Mouse (Mus musculus) liver, embryonic 16.5 days (tissue): ENCODE results near the gene Pik3c2g. TPM values are rescaled to one million over a fixed set of nuclear protein-coding genes. Genes with fewer than 3 reads are reported as not detected.
"Not testable (repeated sequence)": the region's sequence is repeated elsewhere in the genome, so short reads cannot be mapped to it uniquely, and the experiment has no call there.

Source experiments
- ATAC-seq: fragments of 200-750 bp; cut with Nextera tagmentation; 2 replicates; pipeline ENCODE4 v1.8.0; 2017; ENCODE audit warnings: low read depth, mild to moderate bottlenecking, moderate number of reproducible peaks, moderate library complexity
- H3K27ac ChIP-seq: fragments of 300-500 bp; sonication (generic); 2 replicates; pipeline ENCODE4 v1.5.1; 2014; ENCODE audit warnings: mild to moderate bottlenecking, low read length
- H3K27me3 ChIP-seq: fragments of 300-500 bp; sonication (generic); 2 replicates; pipeline ENCODE4 v1.6.1; 2014; ENCODE audit warnings: low read depth, low read length, mixed read lengths; ENCODE audit not compliant: control insufficient read depth, insufficient read depth
- H3K36me3 ChIP-seq: fragments of 300-500 bp; sonication (generic); 2 replicates; pipeline ENCODE4 v1.6.1; 2014; ENCODE audit warnings: mild to moderate bottlenecking; ENCODE audit not compliant: control insufficient read depth, insufficient read depth
- H3K4me1 ChIP-seq: fragments of 300-500 bp; sonication (generic); 2 replicates; pipeline ENCODE4 v1.6.1; 2014; ENCODE audit warnings: low read depth, low read length, mixed read lengths; ENCODE audit not compliant: control insufficient read depth
- H3K4me2 ChIP-seq: fragments of 300-500 bp; sonication (generic); 2 replicates; pipeline ENCODE4 v1.6.1; 2014; ENCODE audit warnings: low read depth, low read length, mixed read lengths
- H3K4me3 ChIP-seq: fragments of 300-500 bp; sonication (generic); 2 replicates; pipeline ENCODE4 v1.5.1; 2014; ENCODE audit warnings: low read depth, mild to moderate bottlenecking, low read length
- H3K9ac ChIP-seq: fragments of 300-500 bp; sonication (generic); 2 replicates; pipeline ENCODE4 v1.6.1; 2014; ENCODE audit warnings: low read depth, low read length
- H3K9me3 ChIP-seq: fragments of 300-500 bp; sonication (generic); replicated peaks from 2 replicates; pipeline ENCODE4 v1.6.1; 2016; ENCODE audit warnings: low read length; ENCODE audit not compliant: control insufficient read depth
- WGBS: fragments of 180-500 bp; shearing (Covaris S2); extraction: QIAGEN DNeasy Blood & Tissue Kit; methylation state at CpG from one replicate; pipeline ENCODE4 v1.1.7; 2014; ENCODE audit not compliant: insufficient replicate concordance; 5-methylcytosine and 5-hydroxymethylcytosine counted together
- polyA plus RNA-seq: library from polyadenylated mRNA; unstranded; fragments of >200 nt; fragmentation: Nextera tagmentation; extraction: Ambion mirVana; gene quantifications from 2 replicates; pipeline ENCODE4 v1.2.1, GENCODE M21; 2015

Pik3c2g gene
- polyA plus RNA-seq, 1 experiment from 2014 or later, result 5.7 TPM

- no peaks in the 10 kb centered on the region for H3K9me3 ChIP-seq
- ATAC-seq, result no peak
- no peak overlapping the region for H3K4me3 ChIP-seq
- H3K27me3 ChIP-seq, result no peaks in the 10 kb centered on the region
- no peak overlapping the region for H3K4me2 ChIP-seq
- no peak overlapping the region for H3K9ac ChIP-seq
- no peaks in the 10 kb centered on the region for H3K36me3 ChIP-seq
- no peak overlapping the region for H3K27ac ChIP-seq
- no peaks in the 10 kb centered on the region for H3K4me1 ChIP-seq
- WGBS, result 56% methylated on average over 4 of the region's 4 CpGs
Observed at GRCm38 (mm10) chr6:139907138-139907537, 320.1 kb downstream of the Pik3c2g start.

GRCm38 (mm10) chr6:139908997-139909669, 322.1 kb downstream of the Pik3c2g start:
- WGBS, result 65% methylated on average over 12 of the region's 12 CpGs
- H3K27ac ChIP-seq, result no peak overlapping the region
- ATAC-seq, result no peak

GRCm38 (mm10) chr6:139928766-139929165, 341.7 kb downstream of the Pik3c2g start:
- H3K4me3 ChIP-seq, result no peak overlapping the region
- no peaks in the 10 kb centered on the region for H3K36me3 ChIP-seq
- no peak overlapping the region for H3K9ac ChIP-seq
- no peak overlapping the region for H3K27ac ChIP-seq
- WGBS, result 51% methylated on average over 5 of the region's 5 CpGs
- H3K27me3 ChIP-seq, result no peaks in the 10 kb centered on the region
- no peak overlapping the region for H3K4me2 ChIP-seq
- no peaks in the 10 kb centered on the region for H3K9me3 ChIP-seq
- no peak for ATAC-seq
- no peaks in the 10 kb centered on the region for H3K4me1 ChIP-seq

More at GRCm38 (mm10) chr6:139908997-139909669, 322.1 kb downstream of the Pik3c2g start:
- no peaks in the 10 kb centered on the region for H3K27me3 ChIP-seq
- H3K9ac ChIP-seq, result no peak overlapping the region
- no peaks in the 10 kb centered on the region for H3K4me1 ChIP-seq
- H3K4me2 ChIP-seq, result no peak overlapping the region
- no peaks in the 10 kb centered on the region for H3K36me3 ChIP-seq
- H3K9me3 ChIP-seq, result no peaks in the 10 kb centered on the region
- H3K4me3 ChIP-seq, result no peak overlapping the region

- Histone ChIP-seq H3K27ac (no peak overlapping the region), H3K9ac (no peak overlapping the region), H3K9me3 (no peaks in the 10 kb centered on the region; the same call in 1 of the 2 replicates), H3K4me3 (no peak overlapping the region), H3K27me3 (no peaks in the 10 kb centered on the region), H3K4me1 (no peaks in the 10 kb centered on the region), H3K36me3 (no peaks in the 10 kb centered on the region), H3K4me2 (no peak overlapping the region)
- WGBS, result 31% methylated on average over 2 of the region's 2 CpGs
- ATAC-seq, result no peak
Observed at GRCm38 (mm10) chr6:139934861-139935260, 347.8 kb downstream of the Pik3c2g start.

GRCm38 (mm10) chr6:139937581-139937980, 350.6 kb downstream of the Pik3c2g start:
- H3K36me3 ChIP-seq, H3K4me2 ChIP-seq, H3K9me3 ChIP-seq, H3K27ac ChIP-seq, ATAC-seq, H3K4me3 ChIP-seq, H3K9ac ChIP-seq, H3K4me1 ChIP-seq, H3K27me3 ChIP-seq: not testable (repeated sequence)
- 70% methylated on average over 4 of the region's 4 CpGs for WGBS

GRCm38 (mm10) chr6:139947106-139947879, 360.3 kb downstream of the Pik3c2g start:
- Histone ChIP-seq H3K36me3 (no peaks in the 10 kb centered on the region), H3K9ac (no peak overlapping the region), H3K4me2 (no peak overlapping the region), H3K9me3 (no peaks in the 10 kb centered on the region), H3K27me3 (no peaks in the 10 kb centered on the region), H3K4me3 (no peak overlapping the region), H3K27ac (no peak overlapping the region), H3K4me1 (no peaks in the 10 kb centered on the region)
- 51% methylated on average over 8 of the region's 8 CpGs for WGBS
- ATAC-seq, result no peak

GRCm38 (mm10) chr6:139953596-139953995, 366.6 kb downstream of the Pik3c2g start:
- WGBS, result 61% methylated on average over 12 of the region's 12 CpGs
- no peaks in the 10 kb centered on the region for H3K27me3 ChIP-seq
- H3K4me1 ChIP-seq, result no peaks in the 10 kb centered on the region
- no peaks in the 10 kb centered on the region for H3K36me3 ChIP-seq
- no peaks in the 10 kb centered on the region; the same call in 1 of the 2 replicates for H3K9me3 ChIP-seq
- no peak overlapping the region for H3K27ac ChIP-seq
- no peak for ATAC-seq
- H3K4me2 ChIP-seq, result no peak overlapping the region
- no peak overlapping the region for H3K9ac ChIP-seq
- H3K4me3 ChIP-seq, result no peak overlapping the region

GRCm38 (mm10) chr6:139957531-139958241, 370.7 kb downstream of the Pik3c2g start:
- Histone ChIP-seq H3K36me3 (no peaks in the 10 kb centered on the region), H3K4me1 (no peaks in the 10 kb centered on the region), H3K27ac (no peak overlapping the region), H3K9me3 (no peaks in the 10 kb centered on the region; the same call in 1 of the 2 replicates), H3K4me2 (no peak overlapping the region), H3K4me3 (no peak overlapping the region), H3K9ac (no peak overlapping the region), H3K27me3 (no peaks in the 10 kb centered on the region)
- ATAC-seq, result no peak
- WGBS, result 56% methylated on average over 7 of the region's 7 CpGs
